Mouse (Mus musculus) hindlimb bud, embryonic 11.5 days (tissue): ENCODE results near the gene Rora.

ENCODE experiments used
- DNase-seq: peaks from one replicate; pipeline ENCODE4 v3.0.0-alpha.2; 2012; ENCODE audit warnings: low read depth, low spot score; ENCODE audit errors: extremely low spot score

Gene Rora

DNA sequence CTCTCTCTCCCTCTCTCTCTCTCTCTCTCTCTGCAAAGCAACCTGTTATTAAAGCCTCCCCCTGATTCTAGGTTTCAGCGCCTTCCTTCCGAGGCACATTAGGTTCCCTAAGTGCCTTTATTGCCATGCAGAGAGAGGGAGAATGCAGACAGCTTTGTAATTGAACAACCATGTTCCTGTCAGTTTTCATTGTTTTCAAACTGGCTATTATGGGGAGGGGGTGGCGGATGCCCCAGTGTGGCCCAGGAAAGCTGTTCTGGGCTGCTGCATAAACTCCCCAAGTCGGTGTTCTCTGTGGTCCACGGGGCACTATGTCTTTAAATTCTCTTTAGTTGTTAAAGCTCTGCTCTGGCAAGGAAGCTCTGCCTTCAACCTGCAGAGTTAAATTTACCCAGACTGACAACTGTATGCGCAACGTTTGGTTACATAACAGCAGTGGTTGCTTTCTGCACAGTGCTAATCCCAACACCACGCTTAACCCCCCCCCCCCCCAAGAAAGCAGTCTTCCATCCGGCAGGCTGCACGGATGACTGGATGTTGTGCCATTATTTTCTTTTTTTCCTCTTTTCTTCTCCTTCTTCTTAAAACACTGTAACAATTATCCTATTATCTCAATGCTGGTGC, 33.8 kb downstream of the Rora start:
- no peak for DNase-seq

DNA sequence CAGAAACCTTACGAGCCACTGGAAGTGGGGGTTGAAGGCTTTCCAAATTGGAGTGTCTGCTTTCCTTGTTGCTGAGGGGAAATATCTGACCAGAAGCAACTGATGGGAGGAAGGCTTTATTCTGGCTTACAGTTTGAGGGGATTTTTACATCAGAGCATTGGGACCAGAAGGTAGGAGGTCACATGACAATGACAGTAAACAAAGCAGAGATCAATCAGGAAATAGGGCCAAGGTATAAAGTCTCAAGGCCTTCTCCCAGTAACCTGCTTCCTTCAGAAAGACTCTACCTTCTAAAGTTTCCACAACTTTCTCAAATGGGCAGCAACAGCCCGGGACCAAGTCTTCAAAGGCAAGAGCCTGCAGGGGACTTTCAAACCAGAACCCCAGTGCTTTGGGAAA, 34.6 kb downstream of the Rora start:
- DNase-seq = no peak

DNA sequence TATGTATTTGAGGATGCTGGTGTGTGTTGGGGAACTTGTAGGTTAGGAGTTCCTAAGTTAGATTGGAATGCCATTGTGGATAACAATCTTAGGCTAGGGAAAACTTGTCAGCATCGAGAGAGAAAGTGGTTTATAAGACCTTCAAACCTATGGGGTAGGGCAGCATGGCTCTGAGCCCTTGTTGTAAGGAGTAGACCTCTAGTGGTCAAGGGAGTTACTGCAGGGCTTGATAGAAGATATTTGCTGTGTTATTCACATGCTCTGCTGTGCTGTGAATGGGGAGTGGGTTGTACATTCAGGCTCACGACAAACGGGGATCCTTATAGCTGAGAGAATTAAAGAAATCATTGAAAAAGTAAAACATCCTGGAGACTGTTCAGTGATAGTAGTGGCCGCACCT, 35.8 kb downstream of the Rora start:
- peak; percentile 81 for DNase-seq

DNA sequence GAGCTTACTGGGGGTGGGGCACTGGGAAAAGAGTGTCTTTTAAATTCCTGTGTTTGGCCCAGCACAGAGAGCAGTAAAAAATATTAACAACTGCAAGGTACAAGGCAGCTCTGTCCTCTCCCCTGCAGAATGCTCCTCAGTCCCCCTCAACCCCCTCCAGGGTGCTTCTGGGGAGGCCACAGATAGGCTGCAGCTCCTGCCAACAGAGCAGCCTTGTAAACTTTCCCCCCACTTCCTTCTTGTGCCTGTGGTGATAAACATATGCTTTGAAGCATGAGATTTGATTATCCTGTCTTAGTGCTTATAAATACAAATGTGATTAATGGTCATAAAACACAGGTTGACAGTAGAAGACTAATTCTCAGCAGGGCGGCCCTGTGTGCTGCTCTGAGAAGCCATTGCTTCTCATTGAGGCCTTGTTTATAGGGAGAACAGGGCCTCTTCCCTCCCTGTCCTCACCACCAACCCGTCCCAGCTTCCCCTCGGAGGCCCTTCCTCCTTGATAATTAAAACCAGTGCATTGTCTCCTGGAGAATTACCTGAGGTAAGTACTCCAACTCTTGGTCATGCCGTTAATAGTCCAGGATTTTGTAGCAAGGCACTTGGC, 41.4 kb downstream of the Rora start:
- DNase-seq = no peak

GRCm38 (mm10) chr9:68695496-68695969, 41.9 kb downstream of the Rora start:
- DNase-seq = no peak

DNA sequence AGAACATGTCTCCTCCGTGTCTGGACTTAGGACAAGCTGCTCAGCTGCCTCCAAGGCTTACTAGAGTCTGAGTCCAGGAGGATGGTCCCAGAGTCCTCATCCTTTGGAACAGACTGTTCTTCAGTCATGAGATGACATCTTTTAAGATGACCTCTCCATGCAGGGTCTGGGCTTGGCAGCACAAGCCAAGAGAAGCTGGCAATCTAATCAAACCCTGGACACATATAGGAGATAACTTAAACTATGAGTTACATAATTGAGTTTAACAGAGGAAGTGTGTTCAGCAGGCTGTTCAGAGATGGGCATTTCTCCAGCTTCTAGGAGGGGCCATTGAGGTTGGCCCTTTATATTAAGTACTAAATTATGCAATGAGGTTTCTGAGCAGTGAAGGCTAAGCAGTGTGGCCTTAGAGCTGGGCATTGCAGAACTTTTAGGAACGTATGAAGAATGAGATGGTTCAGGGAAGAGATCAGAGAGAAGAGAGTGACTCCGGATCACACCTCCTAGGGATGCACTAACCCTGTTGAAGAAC, 42.9 kb downstream of the Rora start:
- no peak for DNase-seq

DNA sequence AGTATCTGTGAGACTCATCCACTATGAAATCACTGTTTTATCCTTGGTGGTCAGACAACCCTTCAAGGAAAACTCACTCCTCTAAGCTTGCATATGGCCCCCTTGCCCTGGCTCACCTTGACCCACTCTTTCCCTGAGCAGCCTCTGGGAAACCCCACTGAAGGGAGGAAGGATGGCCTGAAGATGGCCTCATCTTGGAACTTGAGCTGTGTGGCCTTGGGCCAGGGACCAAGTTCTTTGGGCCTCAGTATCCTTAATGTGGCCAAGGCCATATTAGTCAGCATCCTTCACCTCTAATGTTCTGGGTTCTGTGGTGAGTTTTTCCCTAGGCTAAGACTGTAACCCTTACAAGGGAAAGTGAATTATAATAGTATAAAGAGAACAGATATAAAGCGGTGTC, 45.8 kb downstream of the Rora start:
- no peak for DNase-seq

DNA sequence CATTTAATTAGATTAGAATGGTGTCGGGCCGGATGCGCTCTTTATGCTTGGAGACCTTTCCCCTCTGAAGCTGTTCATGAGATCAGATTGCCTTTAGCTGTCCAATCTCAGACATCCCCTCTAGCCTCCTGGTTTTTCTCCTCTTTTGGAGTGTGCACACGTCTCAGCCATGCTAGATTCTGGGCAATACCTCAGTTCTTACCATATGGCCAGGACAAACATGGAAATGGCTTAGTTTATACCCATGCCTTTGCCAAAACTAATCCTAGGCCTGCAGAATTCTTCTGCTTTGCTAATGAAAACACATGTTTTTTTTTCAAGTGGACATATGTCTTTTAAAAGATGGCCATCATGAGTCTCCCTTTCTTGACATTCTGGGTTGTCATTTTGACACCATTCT, 46.3 kb downstream of the Rora start:
- no peak for DNase-seq

- DNase-seq = no peak
These were observed 54.0 kb downstream of the Rora start for GRCm38 (mm10) chr9:68707636-68708035.

GRCm38 (mm10) chr9:68709232-68709631, 55.6 kb downstream of the Rora start:
- DNase-seq = no peak

DNA sequence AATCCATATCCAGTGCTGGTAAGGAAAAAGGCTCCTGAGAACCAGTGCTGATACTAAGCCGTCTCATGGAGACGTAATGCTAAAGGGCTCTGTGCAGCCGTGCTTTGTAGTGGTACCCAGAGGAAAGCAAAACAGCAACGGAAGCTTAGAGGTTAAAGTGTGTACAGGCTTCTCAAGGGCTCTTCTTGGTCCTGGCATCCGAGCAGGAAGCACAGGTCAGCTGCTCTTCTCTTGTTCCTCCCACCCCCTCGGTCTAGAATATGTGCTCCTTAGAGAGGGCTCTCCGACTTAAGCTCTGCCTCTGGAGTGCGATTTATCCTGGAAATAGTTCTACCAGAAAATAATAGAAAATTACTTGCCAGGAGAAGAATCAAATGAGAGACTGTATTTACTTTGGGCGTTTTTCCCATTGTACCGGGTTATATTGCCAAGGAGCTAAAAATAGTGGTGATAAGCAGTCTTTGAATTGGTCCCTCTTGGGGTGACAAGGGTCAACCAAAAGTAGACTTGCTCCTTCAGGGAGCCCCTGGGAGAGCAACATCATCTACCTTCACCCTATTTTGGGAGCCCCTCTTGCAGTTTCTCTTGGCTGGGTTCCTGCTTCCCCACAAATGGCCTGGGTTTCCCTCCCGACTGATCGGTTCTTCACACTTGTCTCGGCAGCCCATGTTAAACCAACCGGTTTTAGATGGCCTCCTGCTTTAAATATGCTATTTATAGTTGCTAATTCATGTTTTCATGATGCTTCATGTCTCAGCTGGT, 57.5 kb downstream of the Rora start:
- DNase-seq = no peak

- peak; percentile 41 for DNase-seq
These were observed 63.4 kb downstream of the Rora start for GRCm38 (mm10) chr9:68716961-68717360.

DNA sequence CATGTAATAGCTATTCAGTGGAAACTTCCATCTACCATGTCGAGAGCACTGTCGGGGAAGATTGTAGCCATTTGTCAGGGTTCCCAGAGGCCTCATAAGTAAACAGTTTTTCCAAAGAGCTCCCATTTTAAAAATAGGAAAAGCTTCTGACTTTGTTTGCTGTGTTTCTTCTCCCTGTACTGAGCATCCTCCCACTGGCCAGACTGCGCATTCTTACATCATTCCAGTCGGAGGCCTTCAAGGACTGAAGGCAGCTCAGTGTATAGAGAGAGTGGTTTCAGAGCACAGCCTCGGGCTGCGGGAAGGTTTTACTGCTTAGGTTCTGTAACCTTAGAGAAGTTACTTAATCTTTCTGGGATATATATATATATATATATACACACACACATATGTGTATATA, 64.8 kb downstream of the Rora start:
- DNase-seq = no peak

DNA sequence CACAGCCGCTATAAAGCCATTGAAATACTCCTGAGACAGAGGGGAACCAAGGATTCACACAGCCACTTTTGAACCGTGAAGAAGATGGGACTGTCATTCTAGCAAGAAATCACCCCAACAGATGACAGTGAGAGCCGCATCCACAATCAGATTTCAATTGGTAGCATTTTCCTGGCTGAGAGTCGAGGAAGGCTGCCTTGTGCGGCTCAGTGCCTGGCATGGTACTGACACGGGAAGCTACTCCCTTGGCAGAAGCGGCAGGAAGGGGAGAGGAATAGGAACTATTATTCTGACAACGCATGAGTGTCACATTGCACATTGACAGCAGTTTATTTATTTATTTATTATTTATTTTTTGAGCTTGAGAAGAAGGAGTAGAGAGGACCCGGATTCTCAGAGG, 65.7 kb downstream of the Rora start:
- DNase-seq = no peak

DNA sequence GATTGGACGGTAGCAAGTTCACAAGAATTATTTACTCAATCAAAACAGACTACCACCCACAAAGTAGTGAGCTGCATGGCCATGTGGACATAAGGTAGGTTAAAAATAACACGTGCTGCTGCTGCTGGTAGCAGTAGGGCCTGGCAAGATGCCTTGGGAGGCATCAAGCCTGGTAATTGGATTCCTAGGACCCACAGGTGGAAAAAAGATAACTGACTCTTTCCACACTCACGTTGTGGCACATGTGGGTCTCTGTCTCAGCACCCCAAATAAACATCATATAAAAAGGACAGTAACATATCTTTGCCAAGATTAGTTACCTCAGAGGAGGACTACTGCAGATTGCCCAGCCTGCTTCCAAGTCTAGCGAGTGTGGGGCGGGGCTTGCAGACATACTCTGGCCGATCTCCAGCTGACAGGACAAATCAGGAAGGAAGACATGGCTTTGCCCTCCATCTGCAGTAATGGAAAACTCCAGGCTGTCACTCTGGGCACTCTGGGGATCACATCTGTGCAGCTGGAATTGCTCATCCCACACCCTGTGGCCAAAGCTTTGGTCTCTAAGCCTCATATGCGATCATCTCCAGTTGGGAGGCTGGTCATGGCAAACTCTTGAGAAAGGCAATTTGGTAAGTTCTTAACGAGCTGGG, 71.2 kb downstream of the Rora start:
- DNase-seq = no peak

DNA sequence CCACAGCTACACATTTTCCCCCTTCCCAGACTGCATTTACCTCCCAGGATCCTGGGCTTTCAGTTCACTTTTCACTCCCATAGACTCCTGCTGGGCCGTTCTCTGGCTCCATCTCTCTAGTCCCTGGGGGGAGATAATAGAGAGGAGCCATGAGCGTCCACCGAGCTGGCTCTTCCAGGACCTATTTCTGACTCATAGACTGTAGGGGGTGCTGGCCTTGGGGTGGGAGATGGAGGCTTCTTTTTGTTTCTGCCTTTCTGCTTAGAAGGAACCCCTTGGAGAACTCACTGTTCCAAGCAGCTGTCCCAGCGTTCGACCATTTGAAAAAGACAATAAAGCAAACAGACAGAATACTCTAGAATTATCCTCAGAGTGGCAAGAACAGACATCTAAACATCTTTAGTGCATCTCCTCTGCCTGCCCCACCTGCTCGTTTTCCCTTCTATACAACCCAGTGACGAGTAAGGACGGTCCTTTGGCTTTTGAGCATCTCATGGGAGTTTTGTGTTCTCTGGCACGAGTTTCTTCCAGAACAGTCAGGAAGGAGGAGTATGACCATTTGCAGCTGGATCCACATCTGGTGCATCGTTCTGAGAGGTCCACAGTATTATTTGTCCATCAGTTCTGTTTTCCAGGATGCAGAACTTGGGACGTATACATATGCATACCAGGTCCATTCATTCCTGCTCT, 73.7 kb downstream of the Rora start:
- no peak for DNase-seq

- no peak for DNase-seq
These were observed 77.9 kb downstream of the Rora start for GRCm38 (mm10) chr9:68731438-68731837.

DNA sequence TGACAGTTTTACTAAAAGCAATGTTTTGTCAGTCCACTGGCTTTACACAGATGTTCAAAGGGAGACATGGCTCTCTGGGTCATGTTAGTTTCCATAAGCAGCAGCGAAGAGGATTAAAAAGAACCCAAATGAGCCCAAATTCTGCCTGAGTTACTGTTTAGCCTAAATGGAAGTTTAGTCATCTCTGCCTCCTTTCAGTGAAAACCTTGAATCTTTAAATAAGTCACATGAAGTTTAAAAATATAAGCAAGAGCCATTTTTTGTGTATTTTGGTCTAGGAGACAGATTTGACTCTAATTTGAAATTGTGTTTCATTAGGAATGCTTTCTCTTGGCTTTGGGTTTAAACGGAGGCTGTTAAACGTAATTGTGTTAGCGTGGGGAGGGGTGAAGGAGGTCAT, 79.3 kb downstream of the Rora start:
- DNase-seq = no peak

DNA sequence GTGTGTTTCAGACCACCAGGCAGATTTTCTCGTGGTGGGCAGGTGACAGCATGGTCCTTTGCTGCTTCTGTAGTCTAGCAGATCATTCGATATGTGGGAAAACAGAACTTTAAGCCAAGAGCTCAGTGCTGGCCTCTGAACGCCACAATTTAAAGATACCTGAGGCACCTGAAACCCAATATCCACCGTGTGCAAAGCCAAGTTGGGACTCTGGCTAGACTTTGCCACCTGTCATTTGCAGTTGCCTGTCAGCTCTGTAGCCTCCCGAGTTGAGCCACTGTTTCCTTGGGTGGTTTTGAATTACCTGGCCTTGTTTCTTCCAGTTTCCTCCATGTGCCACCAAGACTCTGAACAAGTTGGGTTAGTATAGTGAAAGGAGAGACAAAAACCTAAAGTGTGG, 82.3 kb downstream of the Rora start:
- DNase-seq = no peak

DNA sequence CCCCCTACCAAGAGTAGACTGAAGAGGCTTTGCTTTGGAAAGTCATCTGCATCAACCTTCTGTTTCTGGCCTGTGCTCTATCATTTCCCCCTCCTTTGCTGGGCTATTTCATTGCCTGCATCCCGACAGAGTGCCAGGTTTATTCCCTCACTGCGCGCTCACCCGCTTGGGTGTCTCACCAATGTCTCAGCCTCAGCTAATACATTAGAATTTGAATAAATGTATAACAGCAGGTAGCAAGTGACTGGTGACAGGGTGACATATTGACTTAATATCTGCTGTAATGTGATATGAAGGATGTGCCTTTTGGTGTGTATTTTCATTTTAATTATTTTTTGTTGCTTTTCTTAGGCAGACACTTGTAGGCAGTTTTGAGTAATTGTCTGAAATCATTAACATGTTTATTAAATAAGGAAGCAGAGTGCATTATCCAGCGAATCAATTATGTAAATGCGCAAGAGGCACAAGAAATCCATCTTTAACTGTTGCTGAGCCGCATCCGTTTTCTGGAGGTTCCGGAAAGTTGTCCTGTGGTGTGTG, 83.7 kb downstream of the Rora start:
- no peak for DNase-seq
